24 mouse cellular contexts compared by ENCODE assay signal in the genomic region with DNA sequence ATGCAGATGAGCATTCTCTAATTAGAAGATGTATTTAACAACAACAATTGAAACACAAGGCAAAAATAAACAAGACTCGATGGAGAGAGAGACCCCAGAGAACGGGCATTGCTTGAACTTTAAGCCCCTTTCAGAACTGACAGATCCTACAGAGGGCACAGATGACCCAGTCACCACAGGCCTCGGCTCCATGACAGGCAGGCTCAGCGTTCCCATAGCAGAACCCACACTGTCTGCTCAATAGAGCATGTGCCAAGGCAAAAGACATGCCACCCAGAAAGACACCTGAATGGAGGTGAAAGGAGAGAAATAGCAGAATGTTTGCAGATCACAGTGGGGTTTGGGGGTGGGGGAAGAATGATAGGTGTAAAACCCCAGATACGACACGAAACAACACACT. TPM values are rescaled to one million over a fixed set of nuclear protein-coding genes. Genes with fewer than 3 reads are reported as not detected.
"Had no signal": no experiment of that assay in that cellular context is flagged by ENCODE, and none has a peak within 500 bp of the region (broad histone marks: within the 10 kb centered on the region; RNA-seq: fewer than 3 reads in every experiment).

No protein-coding gene starts in this region.

- H3K4me3 ChIP-seq: neural tube, embryonic 15.5 days; stomach, embryonic 15.5 days had no signal

- H3K27me3 ChIP-seq: neural tube, embryonic 15.5 days; stomach, embryonic 15.5 days had no signal

- H3K4me1 ChIP-seq: neural tube, embryonic 15.5 days; stomach, embryonic 15.5 days had no signal

- H3K27ac ChIP-seq: neural tube, embryonic 15.5 days; stomach, embryonic 15.5 days; stomach, postnatal 0 days had no signal

- DNase-seq: retina, postnatal 1 day; right cerebral cortex, adult 18-20 months; right cerebral cortex, postnatal 14 days; right cerebral cortex, postnatal 25 days; right cerebral cortex, postnatal 4 days; spleen, adult 18-20 months; thymus, adult 18-20 months; thymus, adult 2 months; thymus, postnatal 14 days; thymus, postnatal 25 days; thymus, postnatal 36 days; thymus, postnatal 4 days had no signal

RNA-seq across cellular contexts. Expression of gene Olfr1416, which starts 26.5 kb away (rescaled TPM):
- polyA plus RNA-seq: neural tube, embryonic 14.5 days; neural tube, embryonic 15.5 days; small intestine, adult 2 months; spleen, adult 2 months; stomach, embryonic 14.5 days; stomach, embryonic 15.5 days; stomach, embryonic 16.5 days; stomach, postnatal 0 days; testis, adult 2 months; thymus, adult 2 months; thymus, postnatal 0 days; urinary bladder, adult 2 months had no signal

RNA-seq across cellular contexts. Expression of gene Olfr1415, which starts 37.5 kb away (rescaled TPM):
- total RNA-seq: neutrophil, adult 5-6 weeks had no signal
- polyA plus RNA-seq: neural tube, embryonic 14.5 days; neural tube, embryonic 15.5 days; small intestine, adult 2 months; spleen, adult 2 months; stomach, embryonic 14.5 days; stomach, embryonic 15.5 days; stomach, embryonic 16.5 days; stomach, postnatal 0 days; testis, adult 2 months; thymus, adult 2 months; thymus, postnatal 0 days; urinary bladder, adult 2 months had no signal
